Mouse (Mus musculus) spleen, adult 12 weeks (tissue): Measurements from ENCODE around the gene Sqstm1.

Source experiments
- DNase-seq: peaks from one replicate; pipeline ENCODE4 v3.0.0; 2022; ENCODE audit warnings: low spot score

Gene Sqstm1

GRCm38 (mm10) chr11:50230481-50231304, 20.1 kb upstream of the Sqstm1 start:
- no peak for DNase-seq

GRCm38 (mm10) chr11:50229252-50229910, 18.8 kb upstream of the Sqstm1 start:
- no peak for DNase-seq

DNA sequence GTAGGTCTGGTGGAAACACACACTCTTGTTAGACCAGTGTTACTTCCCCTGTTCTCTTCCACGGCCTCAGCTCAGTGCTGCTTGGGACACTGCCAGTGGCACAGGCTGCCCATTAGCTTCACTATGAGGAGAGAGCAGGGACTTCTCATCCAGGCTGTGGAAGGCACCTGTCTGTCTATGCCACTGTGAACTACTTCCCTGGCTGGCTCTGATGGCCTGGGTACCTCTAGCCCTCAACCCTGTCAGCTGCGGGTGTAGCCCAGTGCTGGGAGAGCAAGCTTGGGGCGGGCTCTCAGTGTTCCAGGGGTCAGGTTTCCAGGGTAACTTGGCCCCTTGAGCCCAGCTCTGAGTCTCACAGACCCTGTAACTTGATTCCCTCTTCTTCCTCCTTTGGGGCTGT, 18.1 kb upstream of the Sqstm1 start:
- DNase-seq, result no peak

DNA sequence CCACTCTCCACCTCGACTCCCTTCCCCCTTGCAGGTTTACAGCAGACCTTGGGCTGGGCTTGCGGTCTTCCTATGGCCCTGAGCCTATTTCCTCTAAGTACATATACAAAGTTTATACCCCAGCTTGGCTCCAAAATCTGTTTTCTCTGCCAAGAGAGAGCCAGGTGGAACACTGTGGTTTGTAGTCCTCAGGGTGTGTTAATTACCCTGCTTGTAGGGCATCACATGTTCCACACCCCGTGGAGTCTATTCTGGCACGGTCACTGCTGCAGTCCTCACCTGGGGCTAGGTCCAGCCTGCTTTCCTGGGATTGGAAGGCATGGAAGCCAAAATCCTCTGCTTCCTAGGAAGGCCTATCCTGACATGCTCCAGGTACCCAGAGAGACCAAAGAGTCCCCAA, 17.1 kb upstream of the Sqstm1 start:
- DNase-seq, result no peak

DNA sequence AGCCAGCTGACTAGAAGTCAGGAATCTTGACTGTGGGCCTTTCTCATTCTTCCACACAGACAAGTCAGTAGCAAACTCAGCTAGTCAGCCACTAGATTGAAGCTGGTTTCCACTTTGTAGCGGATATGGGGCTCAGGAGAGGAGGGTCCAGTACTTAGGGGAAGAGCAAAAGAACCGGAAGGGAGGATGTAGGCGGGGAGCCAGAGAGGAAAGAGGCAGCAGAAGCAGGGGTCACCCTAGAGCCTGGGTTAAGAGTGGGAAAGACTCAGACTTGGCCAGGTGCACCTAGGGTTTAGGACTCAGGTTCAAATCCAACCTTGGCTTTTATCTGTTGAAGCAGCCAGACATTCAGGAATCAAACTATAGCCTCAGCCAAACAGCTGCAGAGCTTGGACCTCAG, 16.6 kb upstream of the Sqstm1 start:
- no peak for DNase-seq

GRCm38 (mm10) chr11:50226406-50226805, 15.8 kb upstream of the Sqstm1 start:
- DNase-seq, result no peak

- peak; percentile 42 for DNase-seq
These were observed 15.2 kb upstream of the Sqstm1 start for GRCm38 (mm10) chr11:50225611-50226378.

GRCm38 (mm10) chr11:50224671-50225530, 14.3 kb upstream of the Sqstm1 start:
- DNase-seq, result peak; percentile 83

- no peak for DNase-seq
These were observed 13.4 kb upstream of the Sqstm1 start for GRCm38 (mm10) chr11:50223783-50224662.

- DNase-seq, result no peak
These were observed 12.1 kb upstream of the Sqstm1 start for GRCm38 (mm10) chr11:50222559-50223276.

GRCm38 (mm10) chr11:50219833-50220232, 9.2 kb upstream of the Sqstm1 start:
- no peak for DNase-seq

- no peak for DNase-seq
These were observed 7.2 kb upstream of the Sqstm1 start for GRCm38 (mm10) chr11:50217811-50218210.

DNA sequence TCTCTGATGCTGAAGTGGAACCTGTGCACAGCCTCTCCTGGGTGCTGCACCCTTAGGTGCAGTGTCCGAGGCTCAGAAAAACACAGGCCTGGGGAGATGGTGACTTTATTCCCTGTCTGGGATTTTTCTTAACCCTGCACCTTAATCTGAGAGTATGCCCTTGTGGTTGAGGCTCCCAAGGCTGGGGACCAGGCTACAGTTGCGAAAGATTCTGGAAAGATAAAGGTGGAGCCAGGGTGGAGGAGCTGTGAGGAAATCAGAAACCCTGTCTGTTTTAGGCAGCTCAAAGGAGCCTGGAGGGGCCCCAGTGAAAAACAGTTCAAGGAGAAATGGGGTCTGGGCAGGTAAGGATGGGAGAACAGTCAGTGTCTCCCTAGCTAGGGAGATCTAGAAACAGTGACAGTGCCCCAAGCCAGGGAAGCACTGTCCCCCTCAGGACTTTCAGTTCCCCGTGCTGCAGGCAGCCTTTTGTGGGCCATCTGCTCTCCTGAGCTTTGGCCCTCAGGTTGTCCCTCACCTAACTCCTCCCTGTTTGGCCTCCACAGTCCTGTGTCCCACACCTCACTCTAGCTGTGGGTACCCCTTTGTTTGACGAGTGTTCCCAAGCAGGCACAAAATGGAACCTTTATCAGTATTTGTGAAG, 6.2 kb upstream of the Sqstm1 start:
- DNase-seq, result no peak

GRCm38 (mm10) chr11:50215633-50216032, 5.0 kb upstream of the Sqstm1 start:
- no peak for DNase-seq

GRCm38 (mm10) chr11:50214631-50215030, 4.0 kb upstream of the Sqstm1 start:
- DNase-seq, result no peak

- no peak for DNase-seq
These were observed 2.5 kb upstream of the Sqstm1 start for GRCm38 (mm10) chr11:50212848-50213758.

- no peak for DNase-seq
These were observed 1.6 kb upstream of the Sqstm1 start for GRCm38 (mm10) chr11:50212060-50212739.
